Mouse (Mus musculus) R1 (cell line): ENCODE measurements at regions not wholly inside any gene's neighbourhood (a gene's known extent, or its start where the extent isn't known, plus 50 kb on each side); places are given as distances from the start of the nearest gene placed in this dataset.
A peak's percentile ranks its signal among the peaks of the same experiment; 100 is the strongest.

Experiments used
- DNase-seq: peaks from one replicate; pipeline ENCODE4 v3.0.0-alpha.2; 2018; ENCODE audit warnings: low read depth, low spot score

- DNase-seq, result no peak
Observed at GRCm38 (mm10) chr5:111543721-111544495, 126.7 kb downstream of the Mn1 start.

- no peak for DNase-seq
Observed at GRCm38 (mm10) chr5:111553471-111554382, 136.6 kb downstream of the Mn1 start.

GRCm38 (mm10) chr5:111554551-111555311 is 137.6 kb downstream of the Mn1 start:
- no peak for DNase-seq

GRCm38 (mm10) chr5:111555312-111555957 is 138.3 kb downstream of the Mn1 start:
- DNase-seq, result no peak

- DNase-seq, result no peak
Observed at GRCm38 (mm10) chr5:111555981-111556380, 138.8 kb downstream of the Mn1 start.

GRCm38 (mm10) chr5:111560432-111560831 is 143.3 kb downstream of the Mn1 start:
- DNase-seq, result no peak

- DNase-seq, result no peak
Observed at GRCm38 (mm10) chr5:111561301-111561700, 144.1 kb downstream of the Mn1 start.

- DNase-seq, result no peak
Observed at GRCm38 (mm10) chr5:111570826-111571225, 153.7 kb downstream of the Mn1 start.

- DNase-seq, result peak; percentile 49
Observed at GRCm38 (mm10) chr5:111573265-111573873, 156.2 kb downstream of the Mn1 start.

- no peak for DNase-seq
Observed at GRCm38 (mm10) chr5:111574219-111574840, 157.2 kb downstream of the Mn1 start.

- no peak for DNase-seq
Observed at GRCm38 (mm10) chr5:111575376-111575775, 158.2 kb downstream of the Mn1 start.

GRCm38 (mm10) chr5:111577441-111577840 is 156.3 kb upstream of the Gm26897 start:
- no peak for DNase-seq

GRCm38 (mm10) chr5:111578088-111578487 is 155.6 kb upstream of the Gm26897 start:
- no peak for DNase-seq

GRCm38 (mm10) chr5:111578977-111579727 is 154.6 kb upstream of the Gm26897 start:
- peak; percentile 41 for DNase-seq

GRCm38 (mm10) chr5:111580870-111581771 is 152.6 kb upstream of the Gm26897 start:
- peak; percentile 70 for DNase-seq

- no peak for DNase-seq
Observed at GRCm38 (mm10) chr5:111582004-111582403, 151.7 kb upstream of the Gm26897 start.

- DNase-seq, result no peak
Observed at GRCm38 (mm10) chr5:111590619-111591081, 143.1 kb upstream of the Gm26897 start.

- DNase-seq, result peak; percentile 27
Observed at GRCm38 (mm10) chr5:111592807-111593206, 140.9 kb upstream of the Gm26897 start.
